Mouse (Mus musculus): Measurements from ENCODE around the gene 4930404N11Rik. TPM values are rescaled to one million over a fixed set of nuclear protein-coding genes. Genes with fewer than 3 reads are reported as not detected.

4930404N11Rik gene
- total RNA-seq, 4 experiments from 2014 or later = 1.0 to 3.2 (median 1.4) TPM

GRCm38 (mm10) chr10:81382039-81382438 lies 16.4 kb upstream of the 4930404N11Rik start:
- DNase-seq (ENCODE audit: low spot score in 2 of 2) = no peak

GRCm38 (mm10) chr10:81379809-81380378 lies 14.3 kb upstream of the 4930404N11Rik start:
- no peak for DNase-seq (ENCODE audit: low spot score in 2 of 2)

- no peak for DNase-seq (ENCODE audit: low spot score in 2 of 2)
These were observed 13.6 kb upstream of the 4930404N11Rik start for GRCm38 (mm10) chr10:81379183-81379553.

GRCm38 (mm10) chr10:81378553-81379182 lies 13.1 kb upstream of the 4930404N11Rik start:
- DNase-seq (ENCODE audit: low spot score in 2 of 2) = peak; percentile 100

- DNase-seq (ENCODE audit: low spot score in 2 of 2) = no peak
These were observed 12.4 kb upstream of the 4930404N11Rik start, which contains the start of gene Fzr1 for GRCm38 (mm10) chr10:81377793-81378552. Fzr1 (minus strand) TSS chr10:81378516.

- no peak for DNase-seq (ENCODE audit: low spot score in 2 of 2)
These were observed 11.7 kb upstream of the 4930404N11Rik start for GRCm38 (mm10) chr10:81377362-81377664.

GRCm38 (mm10) chr10:81376561-81377361 lies 11.1 kb upstream of the 4930404N11Rik start:
- DNase-seq (ENCODE audit: low spot score in 2 of 2) = no peak

GRCm38 (mm10) chr10:81375322-81375721 lies 9.7 kb upstream of the 4930404N11Rik start:
- no peak for DNase-seq (ENCODE audit: low spot score in 2 of 2)

- no peak for DNase-seq (ENCODE audit: low spot score in 2 of 2)
These were observed 1.5 kb upstream of the 4930404N11Rik start for GRCm38 (mm10) chr10:81367207-81367495.

GRCm38 (mm10) chr10:81366477-81367206 lies 1.0 kb upstream of the 4930404N11Rik start:
- DNase-seq (ENCODE audit: low spot score in 2 of 2) = no peak

GRCm38 (mm10) chr10:81365073-81365472 lies 543 bp downstream of the 4930404N11Rik start:
- no peak for DNase-seq (ENCODE audit: low spot score in 2 of 2)

- no peak for DNase-seq (ENCODE audit: low spot score in 2 of 2)
These were observed 950 bp downstream of the 4930404N11Rik start for GRCm38 (mm10) chr10:81364666-81365065.

- no peak for DNase-seq (ENCODE audit: low spot score in 2 of 2)
These were observed 1.9 kb downstream of the 4930404N11Rik start for GRCm38 (mm10) chr10:81363436-81364346.

- no peak for DNase-seq (ENCODE audit: low spot score in 2 of 2)
These were observed 3.2 kb downstream of the 4930404N11Rik start for GRCm38 (mm10) chr10:81362336-81362949.

- DNase-seq (ENCODE audit: low spot score in 2 of 2) = no peak
These were observed 4.9 kb downstream of the 4930404N11Rik start for GRCm38 (mm10) chr10:81360721-81361120.

- no peak for DNase-seq (ENCODE audit: low spot score in 2 of 2)
These were observed 6.8 kb downstream of the 4930404N11Rik start for GRCm38 (mm10) chr10:81358841-81359240.

GRCm38 (mm10) chr10:81358209-81358608 lies 7.4 kb downstream of the 4930404N11Rik start:
- DNase-seq (ENCODE audit: low spot score in 2 of 2) = no peak

GRCm38 (mm10) chr10:81356991-81357844 lies 8.4 kb downstream of the 4930404N11Rik start, which contains the start of gene Mfsd12:
Mfsd12 (plus strand) TSS chr10:81357491.
- peak; percentile 75 to 88 for DNase-seq (ENCODE audit: low spot score in 2 of 2)
